Mouse (Mus musculus): Measurements from ENCODE around the gene Tmem121b. TPM values are rescaled to one million over a fixed set of nuclear protein-coding genes. Genes with fewer than 3 reads are reported as not detected.

Gene Tmem121b
- polyA plus RNA-seq (2012; rRNA removed): 0.01 and 0.05 TPM in 2 replicates

- Histone ChIP-seq H3K27me3 (replicated peaks; ENCODE audit: control insufficient read depth, insufficient read depth, low read length) (peaks cover 11% of the 10 kb centered on the region), H3K27ac (ENCODE audit: insufficient read depth, low read depth, low read length) (no peak within 1 kb of the TSS), H3K36me3 (ENCODE audit: control insufficient read depth, insufficient read depth, low read length) (no peaks in the 10 kb centered on the region), H3K4me1 (ENCODE audit: control insufficient read depth, insufficient read depth, low read length) (no peaks in the 10 kb centered on the region), H3K4me3 (ENCODE audit: insufficient read depth, low read depth, low read length) (peak within 1 kb of the TSS; percentile 42)
- DNase-seq: no peak
- 2% methylated on average over 78 of the region's 84 CpGs for WGBS
- no peak for TF ChIP-seq CTCF (conservative IDR thresholded peaks at IDR 0.05; ENCODE audit: insufficient read depth, insufficient read length, low read depth, low read length)
- TF ChIP-seq POLR2A (IDR thresholded peaks at IDR 0.05; ENCODE audit: low read depth, low read length): no peak
Measured at GRCm38 (mm10) chr6:120493374-120494181, at the start of gene Tmem121b. Tmem121b (minus strand) TSS chr6:120493807.

DNA sequence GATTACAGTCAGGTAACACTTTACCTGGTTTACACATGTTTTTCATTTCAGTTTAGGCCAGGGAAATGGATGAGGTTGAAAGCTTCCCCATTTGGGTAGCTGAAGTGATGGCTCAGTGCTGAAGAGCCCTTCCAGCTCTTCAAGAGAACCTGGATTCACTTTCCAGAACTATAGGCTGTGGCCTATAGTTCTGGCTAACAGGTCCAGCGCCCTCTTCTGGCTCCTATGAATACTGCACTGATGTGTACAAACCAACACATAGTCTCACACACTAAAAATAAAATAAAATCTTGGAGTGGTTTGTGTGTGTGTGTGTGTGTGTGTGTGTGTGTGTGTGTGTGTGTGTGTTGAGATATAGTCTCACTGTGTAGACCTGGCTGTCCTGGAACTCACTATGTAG is 48.5 kb upstream of the Tmem121b start:
- WGBS: 15% methylated on average over 1 of the region's 1 CpGs
- Histone ChIP-seq H3K4me3 (ENCODE audit: insufficient read depth, low read depth, low read length) (no peak overlapping the region), H3K27me3 (replicated peaks; ENCODE audit: control insufficient read depth, insufficient read depth, low read length) (no peaks in the 10 kb centered on the region)

DNA sequence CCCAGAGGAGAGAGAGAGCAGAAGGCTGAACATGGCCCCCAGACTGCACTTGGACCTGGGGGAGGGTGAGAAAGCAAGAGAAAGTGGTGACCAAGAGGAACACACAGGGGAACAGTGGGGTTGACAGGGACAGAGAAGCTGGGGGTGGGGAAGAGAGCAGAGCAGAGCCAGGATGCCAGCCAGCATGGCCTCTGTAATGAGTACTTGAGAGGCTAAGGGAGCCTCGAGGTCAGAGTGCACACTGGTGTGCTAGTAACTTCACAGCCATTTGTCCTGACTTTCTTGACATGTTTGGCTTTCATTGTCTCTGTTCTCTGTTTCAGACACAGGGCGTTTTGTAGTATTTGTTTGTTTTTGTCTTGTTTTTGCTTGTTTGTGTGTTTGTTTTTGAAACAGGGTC is 47.8 kb upstream of the Tmem121b start:
- Histone ChIP-seq H3K36me3 (ENCODE audit: control insufficient read depth, insufficient read depth, low read length) (no peaks in the 10 kb centered on the region), H3K4me1 (ENCODE audit: control insufficient read depth, insufficient read depth, low read length) (no peaks in the 10 kb centered on the region), H3K4me3 (ENCODE audit: insufficient read depth, low read depth, low read length) (no peak overlapping the region), H3K27me3 (replicated peaks; ENCODE audit: control insufficient read depth, insufficient read depth, low read length) (no peaks in the 10 kb centered on the region), H3K27ac (ENCODE audit: insufficient read depth, low read depth, low read length) (no peak overlapping the region)
- DNase-seq: peak; percentile 28
- TF ChIP-seq POLR2A (IDR thresholded peaks at IDR 0.05; ENCODE audit: low read depth, low read length): no peak
- no peak for TF ChIP-seq CTCF (conservative IDR thresholded peaks at IDR 0.05; ENCODE audit: insufficient read depth, insufficient read length, low read depth, low read length)
- WGBS: 46% methylated on average over 2 of the region's 2 CpGs

More for the DNA sequence above, 48.5 kb upstream of the Tmem121b start:
- H3K4me1 ChIP-seq (ENCODE audit: control insufficient read depth, insufficient read depth, low read length): no peaks in the 10 kb centered on the region
- no peak for DNase-seq
- no peak; the same call in 1 of the 2 replicates for TF ChIP-seq CTCF (conservative IDR thresholded peaks at IDR 0.05; ENCODE audit: insufficient read depth, insufficient read length, low read depth, low read length)
- TF ChIP-seq POLR2A (IDR thresholded peaks at IDR 0.05; ENCODE audit: low read depth, low read length): no peak
- H3K36me3 ChIP-seq (ENCODE audit: control insufficient read depth, insufficient read depth, low read length): no peaks in the 10 kb centered on the region
- no peak overlapping the region for H3K27ac ChIP-seq (ENCODE audit: insufficient read depth, low read depth, low read length)

DNA sequence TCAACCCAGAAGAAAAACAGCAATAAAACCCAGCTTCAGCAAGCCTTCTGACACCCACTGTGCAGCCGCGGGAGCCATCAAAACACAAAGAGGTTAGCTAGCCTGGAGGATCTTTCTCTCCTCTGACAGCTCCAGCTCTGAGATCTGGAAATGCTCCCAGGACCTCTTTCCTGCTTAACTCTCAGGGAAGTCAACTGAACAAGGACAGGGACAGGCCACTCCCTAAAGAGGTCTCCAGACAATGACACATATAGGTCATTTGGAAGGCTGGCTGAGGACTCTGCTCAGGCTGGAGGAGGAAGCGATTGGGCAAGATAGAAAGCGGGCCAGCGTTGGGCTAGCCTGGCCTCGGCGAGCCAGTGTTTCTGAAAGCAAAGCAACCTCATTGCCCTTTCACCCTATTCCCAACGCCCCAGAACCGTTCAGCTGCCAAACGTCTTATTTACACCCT is 46.2 kb upstream of the Tmem121b start:
- Histone ChIP-seq H3K27me3 (replicated peaks; ENCODE audit: control insufficient read depth, insufficient read depth, low read length) (no peaks in the 10 kb centered on the region), H3K4me3 (ENCODE audit: insufficient read depth, low read depth, low read length) (no peak overlapping the region), H3K27ac (ENCODE audit: insufficient read depth, low read depth, low read length) (peak overlapping the region; percentile 19), H3K4me1 (ENCODE audit: control insufficient read depth, insufficient read depth, low read length) (no peaks in the 10 kb centered on the region), H3K36me3 (ENCODE audit: control insufficient read depth, insufficient read depth, low read length) (no peaks in the 10 kb centered on the region)
- peak; percentile 76 for DNase-seq
- no peak for TF ChIP-seq CTCF (conservative IDR thresholded peaks at IDR 0.05; ENCODE audit: insufficient read depth, insufficient read length, low read depth, low read length)
- TF ChIP-seq POLR2A (IDR thresholded peaks at IDR 0.05; ENCODE audit: low read depth, low read length): no peak
- 47% methylated on average over 10 of the region's 10 CpGs for WGBS

GRCm38 (mm10) chr6:120539132-120539759 is 45.6 kb upstream of the Tmem121b start:
- DNase-seq: peak; percentile 84
- H3K27me3 ChIP-seq (replicated peaks; ENCODE audit: control insufficient read depth, insufficient read depth, low read length): no peaks in the 10 kb centered on the region
- H3K36me3 ChIP-seq (ENCODE audit: control insufficient read depth, insufficient read depth, low read length): no peaks in the 10 kb centered on the region
- peak overlapping the region; percentile 19 for H3K27ac ChIP-seq (ENCODE audit: insufficient read depth, low read depth, low read length)
- H3K4me1 ChIP-seq (ENCODE audit: control insufficient read depth, insufficient read depth, low read length): no peaks in the 10 kb centered on the region
- peak; percentile 96 for TF ChIP-seq CTCF (conservative IDR thresholded peaks at IDR 0.05; ENCODE audit: insufficient read depth, insufficient read length, low read depth, low read length)
- TF ChIP-seq POLR2A (IDR thresholded peaks at IDR 0.05; ENCODE audit: low read depth, low read length): no peak
- peak overlapping the region; percentile 37; the same call in 1 of the 2 replicates for H3K4me3 ChIP-seq (ENCODE audit: insufficient read depth, low read depth, low read length)
- 3% methylated on average over 16 of the region's 16 CpGs for WGBS

DNA sequence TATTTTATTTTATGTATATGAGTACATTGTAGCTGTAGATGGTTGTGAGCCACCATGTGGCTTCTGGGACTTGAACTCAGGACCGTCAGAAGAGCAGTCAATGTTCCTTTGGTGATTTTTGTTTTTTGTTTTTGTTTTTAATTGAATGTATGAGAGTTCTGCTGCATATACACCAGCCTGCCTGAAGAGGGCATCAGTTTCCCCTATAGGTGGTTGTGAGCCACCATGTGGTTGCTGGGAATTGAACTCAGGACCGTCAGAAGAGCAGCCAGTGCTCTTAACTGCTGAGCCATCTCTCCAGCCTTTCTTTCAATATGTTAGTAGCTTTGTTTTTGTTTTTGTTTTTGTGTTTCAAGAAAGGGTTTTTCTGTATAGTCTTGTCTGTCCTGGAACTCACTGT is 42.7 kb upstream of the Tmem121b start:
- Histone ChIP-seq H3K36me3 (ENCODE audit: control insufficient read depth, insufficient read depth, low read length) (no peaks in the 10 kb centered on the region), H3K4me1 (ENCODE audit: control insufficient read depth, insufficient read depth, low read length) (peaks cover 4% of the 10 kb centered on the region; the same call in 1 of the 2 replicates), H3K27ac (ENCODE audit: insufficient read depth, low read depth, low read length) (no peak overlapping the region), H3K4me3 (ENCODE audit: insufficient read depth, low read depth, low read length) (no peak overlapping the region), H3K27me3 (replicated peaks; ENCODE audit: control insufficient read depth, insufficient read depth, low read length) (no peaks in the 10 kb centered on the region)
- no peak for DNase-seq
- TF ChIP-seq POLR2A (IDR thresholded peaks at IDR 0.05; ENCODE audit: low read depth, low read length) (no peak), CTCF (conservative IDR thresholded peaks at IDR 0.05; ENCODE audit: insufficient read depth, insufficient read length, low read depth, low read length) (no peak)
- 94% methylated on average over 2 of the region's 2 CpGs for WGBS

DNA sequence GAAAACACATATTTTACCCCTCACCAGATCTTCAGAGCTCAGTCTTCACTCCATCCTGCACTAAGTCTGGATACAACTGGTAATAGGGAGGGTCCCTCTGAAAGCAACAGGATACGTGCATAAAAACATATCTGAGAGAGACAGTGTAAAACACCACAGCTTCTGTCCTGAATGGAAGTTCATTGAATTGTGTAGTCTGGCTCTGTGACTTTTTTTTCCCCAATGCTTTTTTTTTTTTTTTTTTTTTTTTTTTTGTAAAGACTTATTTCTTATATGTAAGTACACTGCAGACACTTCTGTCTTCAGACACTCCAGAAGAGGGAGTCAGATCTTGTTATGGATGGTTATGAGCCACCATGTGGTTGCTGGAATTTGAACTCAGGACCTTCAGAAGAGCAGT is 39.0 kb upstream of the Tmem121b start:
- H3K27me3 ChIP-seq (replicated peaks; ENCODE audit: control insufficient read depth, insufficient read depth, low read length): no peaks in the 10 kb centered on the region
- no peaks in the 10 kb centered on the region for H3K36me3 ChIP-seq (ENCODE audit: control insufficient read depth, insufficient read depth, low read length)
- H3K4me3 ChIP-seq (ENCODE audit: insufficient read depth, low read depth, low read length): no peak overlapping the region
- no peak for TF ChIP-seq CTCF (conservative IDR thresholded peaks at IDR 0.05; ENCODE audit: insufficient read depth, insufficient read length, low read depth, low read length)
- TF ChIP-seq POLR2A (IDR thresholded peaks at IDR 0.05; ENCODE audit: low read depth, low read length): no peak
- peaks cover 4% of the 10 kb centered on the region; the same call in 1 of the 2 replicates for H3K4me1 ChIP-seq (ENCODE audit: control insufficient read depth, insufficient read depth, low read length)
- no peak for DNase-seq
- no peak overlapping the region for H3K27ac ChIP-seq (ENCODE audit: insufficient read depth, low read depth, low read length)
- 82% methylated on average over 1 of the region's 1 CpGs for WGBS
